Mouse (Mus musculus) midbrain, embryonic 10.5 days (tissue): ENCODE data around the gene Mtmr3. TPM values are rescaled to one million over a fixed set of nuclear protein-coding genes. Genes with fewer than 3 reads are reported as not detected.

ENCODE experiments used
- DNase-seq: peaks from one replicate; pipeline ENCODE4 v3.0.0-alpha.2; 2017; ENCODE audit warnings: low spot score
- H3K27ac ChIP-seq: fragments of 300-500 bp; sonication (generic); replicated peaks from 2 replicates; pipeline ENCODE4 v1.5.1; 2016; ENCODE audit warnings: mild to moderate bottlenecking
- H3K27me3 ChIP-seq: fragments of 300-500 bp; sonication (generic); 2 replicates; pipeline ENCODE4 v1.6.1; 2016; ENCODE audit warnings: low read depth, mild to moderate bottlenecking; ENCODE audit not compliant: poor library complexity, severe bottlenecking
- H3K36me3 ChIP-seq: fragments of 300-500 bp; sonication (generic); 2 replicates; pipeline ENCODE4 v1.6.1; 2016; ENCODE audit warnings: mild to moderate bottlenecking, moderate library complexity
- H3K4me1 ChIP-seq: fragments of 300-500 bp; sonication (generic); 2 replicates; pipeline ENCODE4 v1.6.1; 2016
- H3K4me3 ChIP-seq: fragments of 300-500 bp; sonication (generic); 2 replicates; pipeline ENCODE4 v1.5.1; 2016; ENCODE audit warnings: mild to moderate bottlenecking, moderate library complexity
- H3K9me3 ChIP-seq: fragments of 300-500 bp; sonication (generic); replicated peaks from 2 replicates; pipeline ENCODE4 v1.6.1; 2016; ENCODE audit warnings: mild to moderate bottlenecking
- WGBS: fragments of 180-500 bp; shearing (Covaris S2); methylation state at CpG from one replicate; pipeline ENCODE4 v1.1.7; 2016; 5-methylcytosine and 5-hydroxymethylcytosine counted together
- polyA plus RNA-seq: library from polyadenylated mRNA; unstranded; fragments of >200 nt; fragmentation: Nextera tagmentation; extraction: Ambion mirVana; gene quantifications from 2 replicates; pipeline ENCODE4 v1.2.1, GENCODE M21; 2016

The Mtmr3 gene
- polyA plus RNA-seq: 27.0 and 31.2 TPM in 2 replicates

GRCm38 (mm10) chr11:4594608-4595500 lies at the start of gene Mtmr3:
TSS of gene Mtmr3 (minus strand) at chr11:4594863.
- H3K36me3 ChIP-seq: no peaks in the 10 kb centered on the region
- H3K27me3 ChIP-seq: no peaks in the 10 kb centered on the region
- no peaks in the 10 kb centered on the region for H3K9me3 ChIP-seq
- peak within 1 kb of the TSS; percentile 98 for H3K27ac ChIP-seq
- WGBS: 5% methylated on average over 51 of the region's 53 CpGs
- peak within 1 kb of the TSS; percentile 98 for H3K4me3 ChIP-seq
- peak; percentile 96 for DNase-seq
- peaks cover 18% of the 10 kb centered on the region for H3K4me1 ChIP-seq

- Histone ChIP-seq H3K4me1 (peaks cover 8% of the 10 kb centered on the region), H3K36me3 (peaks cover 62% of the 10 kb centered on the region), H3K27ac (no peak overlapping the region), H3K27me3 (no peaks in the 10 kb centered on the region), H3K9me3 (no peaks in the 10 kb centered on the region), H3K4me3 (no peak overlapping the region)
- 52% methylated on average over 5 of the region's 5 CpGs for WGBS
- no peak for DNase-seq
Measured at GRCm38 (mm10) chr11:4643722-4644121, 49.1 kb upstream of the Mtmr3 start.

- no peak for DNase-seq
- Histone ChIP-seq H3K9me3 (no peaks in the 10 kb centered on the region), H3K36me3 (peaks cover 37% of the 10 kb centered on the region), H3K4me3 (no peak overlapping the region), H3K4me1 (peaks cover 26% of the 10 kb centered on the region), H3K27me3 (no peaks in the 10 kb centered on the region), H3K27ac (no peak overlapping the region)
Measured at GRCm38 (mm10) chr11:4641185-4641584, 46.5 kb upstream of the Mtmr3 start.

- H3K36me3 ChIP-seq: peaks cover 20% of the 10 kb centered on the region
- H3K9me3 ChIP-seq: no peaks in the 10 kb centered on the region
- H3K27ac ChIP-seq: peak overlapping the region; percentile 86; the same call in 1 of the 2 replicates
- no peak for DNase-seq
- 41% methylated on average over 7 of the region's 7 CpGs for WGBS
- H3K27me3 ChIP-seq: no peaks in the 10 kb centered on the region
- H3K4me1 ChIP-seq: peaks cover 26% of the 10 kb centered on the region
- H3K4me3 ChIP-seq: peak overlapping the region; percentile 92
Measured at GRCm38 (mm10) chr11:4638261-4638660, 43.6 kb upstream of the Mtmr3 start.

GRCm38 (mm10) chr11:4637534-4638234 lies 43.0 kb upstream of the Mtmr3 start, which contains the start of gene Ascc2:
TSS of gene Ascc2 (plus strand) at chr11:4637747.
- WGBS: under 1% methylated on average over 35 of the region's 35 CpGs
- peak within 1 kb of the TSS; percentile 86 for H3K27ac ChIP-seq
- H3K36me3 ChIP-seq: peaks cover 20% of the 10 kb centered on the region
- DNase-seq: peak; percentile 95
- H3K27me3 ChIP-seq: no peaks in the 10 kb centered on the region
- peak within 1 kb of the TSS; percentile 92 for H3K4me3 ChIP-seq
- peaks cover 26% of the 10 kb centered on the region for H3K4me1 ChIP-seq
- H3K9me3 ChIP-seq: no peaks in the 10 kb centered on the region

GRCm38 (mm10) chr11:4636782-4637342 lies 42.2 kb upstream of the Mtmr3 start:
- Histone ChIP-seq H3K36me3 (peaks cover 13% of the 10 kb centered on the region), H3K4me3 (peak overlapping the region; percentile 92), H3K27ac (peak overlapping the region; percentile 86), H3K27me3 (no peaks in the 10 kb centered on the region), H3K4me1 (peaks cover 26% of the 10 kb centered on the region), H3K9me3 (no peaks in the 10 kb centered on the region)
- WGBS: 61% methylated on average over 5 of the region's 5 CpGs
- no peak for DNase-seq

- Histone ChIP-seq H3K4me3 (no peak overlapping the region), H3K27me3 (no peaks in the 10 kb centered on the region), H3K9me3 (no peaks in the 10 kb centered on the region), H3K4me1 (peaks cover 37% of the 10 kb centered on the region), H3K36me3 (no peaks in the 10 kb centered on the region), H3K27ac (no peak overlapping the region)
- no peak for DNase-seq
- 87% methylated on average over 5 of the region's 5 CpGs for WGBS
Measured at GRCm38 (mm10) chr11:4634395-4634794, 39.7 kb upstream of the Mtmr3 start.

- no peaks in the 10 kb centered on the region for H3K27me3 ChIP-seq
- no peak overlapping the region for H3K27ac ChIP-seq
- peaks cover 32% of the 10 kb centered on the region for H3K4me1 ChIP-seq
- DNase-seq: no peak
- WGBS: 66% methylated on average over 2 of the region's 2 CpGs
- H3K36me3 ChIP-seq: no peaks in the 10 kb centered on the region
- H3K4me3 ChIP-seq: no peak overlapping the region
- H3K9me3 ChIP-seq: no peaks in the 10 kb centered on the region
Measured at GRCm38 (mm10) chr11:4633420-4633819, 38.8 kb upstream of the Mtmr3 start.

GRCm38 (mm10) chr11:4629861-4630280 lies 35.2 kb upstream of the Mtmr3 start:
- peak; percentile 39 for DNase-seq
- H3K27me3 ChIP-seq: no peaks in the 10 kb centered on the region

GRCm38 (mm10) chr11:4627636-4628035 lies 33.0 kb upstream of the Mtmr3 start:
- H3K4me3 ChIP-seq: no peak overlapping the region
- H3K9me3 ChIP-seq: no peaks in the 10 kb centered on the region
- H3K27me3 ChIP-seq: no peaks in the 10 kb centered on the region
- H3K36me3 ChIP-seq: no peaks in the 10 kb centered on the region
- H3K27ac ChIP-seq: no peak overlapping the region
- peaks cover 24% of the 10 kb centered on the region for H3K4me1 ChIP-seq
- WGBS: 91% methylated on average over 7 of the region's 7 CpGs
- DNase-seq: no peak

More at GRCm38 (mm10) chr11:4629861-4630280, 35.2 kb upstream of the Mtmr3 start:
- H3K4me3 ChIP-seq: no peak overlapping the region
- H3K9me3 ChIP-seq: no peaks in the 10 kb centered on the region
- peaks cover 24% of the 10 kb centered on the region for H3K4me1 ChIP-seq
- WGBS: 31% methylated on average over 8 of the region's 8 CpGs
- peak overlapping the region; percentile 61 for H3K27ac ChIP-seq
- no peaks in the 10 kb centered on the region for H3K36me3 ChIP-seq

- H3K27me3 ChIP-seq: no peaks in the 10 kb centered on the region
- no peak overlapping the region for H3K4me3 ChIP-seq
- no peaks in the 10 kb centered on the region for H3K9me3 ChIP-seq
- no peak overlapping the region for H3K27ac ChIP-seq
- no peaks in the 10 kb centered on the region for H3K36me3 ChIP-seq
- no peak for DNase-seq
- H3K4me1 ChIP-seq: peaks cover 24% of the 10 kb centered on the region
- WGBS: 76% methylated on average over 7 of the region's 7 CpGs
Measured at GRCm38 (mm10) chr11:4625931-4626330, 31.3 kb upstream of the Mtmr3 start.

GRCm38 (mm10) chr11:4622997-4623396 lies 28.3 kb upstream of the Mtmr3 start:
- 56% methylated on average over 5 of the region's 5 CpGs for WGBS
- Histone ChIP-seq H3K36me3 (no peaks in the 10 kb centered on the region), H3K27ac (no peak overlapping the region), H3K4me3 (no peak overlapping the region), H3K4me1 (peaks cover 7% of the 10 kb centered on the region), H3K27me3 (no peaks in the 10 kb centered on the region), H3K9me3 (no peaks in the 10 kb centered on the region)
- DNase-seq: no peak
